Mouse (Mus musculus) T-helper 17 cell (primary cell): Measurements from ENCODE around the gene Pias4.

Experiments
- in situ Hi-C, 2 experiments: fragments of 300-600 bp; cut with MboI, MseI; formaldehyde crosslinking; loops; 1 replicate in 1 of 2; 2 replicates in 1 of 2; pipeline ENCODE4 v1.15.1; 2025; ENCODE audit warnings: high pct_unique_total_duplicates in 2 of 2

Gene Pias4

GRCm38 (mm10) chr10:81139529-81139846 is 28.2 kb downstream of the Pias4 start:
- in situ Hi-C loops, result no loop called here

GRCm38 (mm10) chr10:81138821-81139528 is 28.7 kb downstream of the Pias4 start:
- in situ Hi-C loops, result no loop called here

- in situ Hi-C loops, result no loop called here
These were observed 29.5 kb downstream of the Pias4 start for GRCm38 (mm10) chr10:81138131-81138782.

GRCm38 (mm10) chr10:81137252-81138130 is 30.2 kb downstream of the Pias4 start:
- in situ Hi-C loops, result no loop called here

GRCm38 (mm10) chr10:81136706-81137231 is 31.0 kb downstream of the Pias4 start:
- in situ Hi-C loops, result no loop called here

GRCm38 (mm10) chr10:81135831-81136705 is 31.7 kb downstream of the Pias4 start:
- in situ Hi-C loops, result no loop called here

GRCm38 (mm10) chr10:81134966-81135681 is 32.6 kb downstream of the Pias4 start, which contains the start of gene Zbtb7a:
Gene Zbtb7a (plus strand): TSS chr10:81135220.
- in situ Hi-C loops, result no loop called here

- in situ Hi-C loops, result no loop called here
These were observed 33.5 kb downstream of the Pias4 start for GRCm38 (mm10) chr10:81134181-81134587.

GRCm38 (mm10) chr10:81123500-81123899 is 44.2 kb downstream of the Pias4 start:
- in situ Hi-C loops, result no loop called here

GRCm38 (mm10) chr10:81122889-81123288 is 44.8 kb downstream of the Pias4 start:
- in situ Hi-C loops, result no loop called here

- in situ Hi-C loops, result no loop called here
These were observed 47.1 kb downstream of the Pias4 start for GRCm38 (mm10) chr10:81120650-81121049.

GRCm38 (mm10) chr10:81119625-81120024 is 48.1 kb downstream of the Pias4 start:
- in situ Hi-C loops, result no loop called here

- in situ Hi-C loops, result no loop called here
These were observed 54.8 kb downstream of the Pias4 start for GRCm38 (mm10) chr10:81112946-81113345.

GRCm38 (mm10) chr10:81106113-81106721 is 61.5 kb downstream of the Pias4 start:
- in situ Hi-C loops, result no loop called here

- in situ Hi-C loops, result no loop called here
These were observed 62.1 kb downstream of the Pias4 start, which contains the start of gene Map2k2 for GRCm38 (mm10) chr10:81105565-81106112. Gene Map2k2 (plus strand): TSS chr10:81105915.
